Mouse (Mus musculus) heart, embryonic 13.5 days (tissue): ENCODE measurements around the gene Kcna10. TPM values are rescaled to one million over a fixed set of nuclear protein-coding genes. Genes with fewer than 3 reads are reported as not detected.

Experiments
- ATAC-seq: fragments of 200-750 bp; cut with Nextera tagmentation; 2 replicates; pipeline ENCODE4 v1.8.0; 2017; ENCODE audit warnings: moderate TSS enrichment; ENCODE audit not compliant: insufficient number of reproducible peaks, low FRiP score, low TSS enrichment; ENCODE audit errors: extremely low read depth
- H3K27ac ChIP-seq: fragments of 300-500 bp; sonication (generic); replicated peaks from 2 replicates; pipeline ENCODE4 v1.5.1; 2015; ENCODE audit warnings: moderate library complexity, mild to moderate bottlenecking, inconsistent platforms
- H3K27me3 ChIP-seq: fragments of 300-500 bp; sonication (generic); replicated peaks from 2 replicates; pipeline ENCODE4 v1.6.1; 2015; ENCODE audit warnings: mild to moderate bottlenecking, inconsistent platforms
- H3K36me3 ChIP-seq: fragments of 300-500 bp; sonication (generic); 2 replicates; pipeline ENCODE4 v1.6.1; 2015; ENCODE audit warnings: mild to moderate bottlenecking, inconsistent platforms
- H3K4me1 ChIP-seq: fragments of 300-500 bp; sonication (generic); 2 replicates; pipeline ENCODE4 v1.6.1; 2015; ENCODE audit warnings: inconsistent platforms
- H3K4me2 ChIP-seq: fragments of 300-500 bp; sonication (generic); 2 replicates; pipeline ENCODE4 v1.6.1; 2015; ENCODE audit warnings: inconsistent platforms, mild to moderate bottlenecking, moderate library complexity
- H3K4me3 ChIP-seq: fragments of 300-500 bp; sonication (generic); 2 replicates; pipeline ENCODE4 v1.5.1; 2015; ENCODE audit warnings: moderate library complexity, mild to moderate bottlenecking, inconsistent platforms
- H3K9ac ChIP-seq: fragments of 300-500 bp; sonication (generic); 2 replicates; pipeline ENCODE4 v1.6.1; 2015; ENCODE audit warnings: inconsistent platforms, mild to moderate bottlenecking, moderate library complexity
- H3K9me3 ChIP-seq: fragments of 300-500 bp; sonication (generic); 2 replicates; pipeline ENCODE4 v1.6.1; 2016; ENCODE audit warnings: inconsistent platforms
- WGBS: fragments of 180-500 bp; shearing (Covaris S2); methylation state at CpG from one replicate; pipeline ENCODE4 v1.1.7; 2015; ENCODE audit warnings: mixed read lengths; 5-methylcytosine and 5-hydroxymethylcytosine counted together
- polyA plus RNA-seq: library from polyadenylated mRNA; unstranded; fragments of >200 nt; fragmentation: Nextera tagmentation; extraction: Ambion mirVana; gene quantifications from 2 replicates; pipeline ENCODE4 v1.2.1, GENCODE M21; 2015

Gene Kcna10
- polyA plus RNA-seq, 1 experiment from 2014 or later, result not detected

DNA sequence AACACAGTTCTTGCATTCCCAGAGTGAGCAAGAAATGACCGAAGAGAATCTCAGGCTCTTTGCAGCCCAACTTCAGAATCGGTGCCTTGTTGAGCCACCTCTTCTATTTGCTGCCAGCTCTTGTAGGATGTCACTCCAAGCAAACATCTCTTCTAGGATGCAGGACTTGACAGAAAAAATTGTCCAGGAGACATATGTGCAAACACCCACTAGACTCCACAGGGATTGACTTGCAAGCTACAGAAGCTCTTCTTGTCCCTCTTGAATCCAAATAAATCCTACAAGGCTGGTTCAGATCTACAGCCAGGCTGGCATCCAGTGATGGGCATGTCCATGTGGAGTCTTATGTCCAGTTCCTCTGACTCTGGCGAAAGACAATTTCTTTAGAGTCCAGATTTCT, 21.6 kb downstream of the Kcna10 start:
- Histone ChIP-seq H3K9ac (no peak overlapping the region), H3K9me3 (no peaks in the 10 kb centered on the region), H3K36me3 (no peaks in the 10 kb centered on the region), H3K4me3 (no peak overlapping the region), H3K27me3 (0 out of 2 replicates have a peak, but pooled peaks cover 5% of the 10 kb centered on the region), H3K27ac (no peak overlapping the region), H3K4me1 (peaks cover 7% of the 10 kb centered on the region), H3K4me2 (no peak overlapping the region)
- 80% methylated on average over 3 of the region's 3 CpGs for WGBS
- ATAC-seq, result no peak

- H3K9ac ChIP-seq, result no peak overlapping the region
- 0 out of 2 replicates have a peak, but pooled peaks cover 5% of the 10 kb centered on the region for H3K27me3 ChIP-seq
- H3K4me3 ChIP-seq, result no peak overlapping the region
- ATAC-seq, result no peak
- H3K27ac ChIP-seq, result no peak overlapping the region
- H3K4me2 ChIP-seq, result no peak overlapping the region
- H3K9me3 ChIP-seq, result no peaks in the 10 kb centered on the region
- no peaks in the 10 kb centered on the region for H3K36me3 ChIP-seq
- peaks cover 7% of the 10 kb centered on the region for H3K4me1 ChIP-seq
Measured at GRCm38 (mm10) chr3:107205170-107205569, 22.3 kb downstream of the Kcna10 start.

DNA sequence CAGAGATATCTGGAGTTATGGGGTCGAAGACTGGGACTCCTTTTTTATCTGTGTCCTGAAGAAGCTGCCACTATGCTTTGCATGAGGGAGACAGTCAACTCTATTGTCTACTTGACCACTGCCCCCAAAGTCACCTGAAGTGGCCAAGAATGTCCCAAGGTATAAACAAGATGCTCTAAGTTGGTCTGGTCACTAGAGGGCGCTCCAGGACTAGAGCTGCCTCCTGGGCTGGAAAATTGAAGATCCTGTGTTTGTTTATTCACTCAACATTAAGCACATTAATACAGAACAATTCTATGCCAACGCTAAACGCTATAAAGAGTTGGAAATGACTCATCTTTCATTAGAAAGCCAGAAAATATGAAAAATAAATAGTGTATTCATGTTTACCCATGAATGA, 23.1 kb downstream of the Kcna10 start:
- Histone ChIP-seq H3K27me3 (0 out of 2 replicates have a peak, but pooled peaks cover 5% of the 10 kb centered on the region), H3K4me1 (peaks cover 7% of the 10 kb centered on the region), H3K9ac (no peak overlapping the region), H3K27ac (no peak overlapping the region), H3K9me3 (no peaks in the 10 kb centered on the region), H3K36me3 (no peaks in the 10 kb centered on the region), H3K4me3 (no peak overlapping the region), H3K4me2 (no peak overlapping the region)
- WGBS, result 9% methylated on average over 4 of the region's 4 CpGs
- no peak for ATAC-seq

DNA sequence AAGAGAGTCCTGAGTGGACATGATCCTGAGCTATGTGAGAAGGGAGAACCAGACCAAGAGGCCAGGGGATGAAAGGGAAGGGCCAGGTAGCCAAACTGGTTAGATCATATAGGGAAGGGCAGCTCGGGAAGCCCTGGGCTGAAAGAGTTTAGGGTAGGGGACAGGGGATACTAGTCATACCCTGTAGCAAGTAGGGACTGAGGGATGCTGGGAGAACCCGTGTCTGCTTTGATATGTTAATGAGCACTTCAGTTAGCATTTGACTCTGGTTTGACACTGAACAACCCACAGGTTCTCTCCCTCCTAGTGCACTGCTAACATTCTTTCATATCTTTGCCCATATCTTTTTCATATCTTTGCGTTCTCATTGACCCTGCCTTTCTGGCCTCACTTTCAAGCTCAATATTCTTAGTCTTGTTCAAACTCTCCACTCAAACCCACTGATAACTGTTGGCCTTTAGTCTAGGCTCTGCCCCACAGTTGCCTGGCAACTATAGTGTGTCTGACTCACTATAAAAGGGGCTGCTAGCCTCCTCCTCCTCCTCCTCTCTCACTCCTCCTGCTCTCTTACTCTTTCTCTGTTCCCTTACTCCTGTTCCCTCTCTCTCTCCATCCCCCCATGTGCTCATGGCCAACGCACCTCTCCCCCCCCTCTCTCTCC, 23.8 kb downstream of the Kcna10 start:
- no peak overlapping the region for H3K9ac ChIP-seq
- no peak overlapping the region for H3K4me2 ChIP-seq
- no peak overlapping the region for H3K4me3 ChIP-seq
- no peak overlapping the region for H3K27ac ChIP-seq
- 0 out of 2 replicates have a peak, but pooled peaks cover 5% of the 10 kb centered on the region for H3K27me3 ChIP-seq
- no peaks in the 10 kb centered on the region for H3K36me3 ChIP-seq
- peaks cover 7% of the 10 kb centered on the region for H3K4me1 ChIP-seq
- H3K9me3 ChIP-seq, result no peaks in the 10 kb centered on the region
- no peak for ATAC-seq
- WGBS, result 35% methylated on average over 4 of the region's 4 CpGs

DNA sequence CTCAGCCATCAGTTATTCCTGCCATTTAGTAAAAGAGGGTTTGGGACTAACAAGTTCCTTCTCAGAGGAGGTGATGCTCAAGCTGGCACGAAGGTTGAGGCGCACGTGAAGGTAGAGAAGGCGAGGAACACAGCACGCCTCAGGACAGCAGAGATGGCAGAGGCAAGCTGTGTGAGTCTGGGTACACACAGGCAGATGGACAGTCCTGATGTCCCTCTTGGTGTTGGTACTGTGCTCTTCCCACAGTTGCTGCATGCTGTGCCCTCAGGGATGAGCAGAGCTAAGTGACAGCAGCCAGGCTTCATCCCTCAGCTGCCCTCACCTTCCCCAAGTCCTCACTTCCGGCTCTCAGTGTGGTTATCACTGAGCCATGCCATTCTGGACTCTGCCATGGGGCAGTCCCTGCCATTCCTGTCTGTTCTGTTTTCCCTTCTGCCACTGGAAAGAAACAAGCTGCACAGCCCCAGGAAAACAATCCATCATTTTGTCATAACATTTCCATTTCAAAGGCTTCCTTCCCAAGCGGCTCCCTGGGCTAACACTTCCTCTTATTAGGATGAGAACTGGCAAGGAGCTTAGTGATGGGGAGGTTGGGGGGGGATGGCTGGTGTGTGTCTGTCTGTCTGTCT, 24.9 kb downstream of the Kcna10 start:
- Histone ChIP-seq H3K27ac (no peak overlapping the region), H3K4me2 (no peak overlapping the region), H3K4me1 (peaks cover 7% of the 10 kb centered on the region), H3K36me3 (no peaks in the 10 kb centered on the region), H3K4me3 (no peak overlapping the region), H3K9ac (no peak overlapping the region), H3K27me3 (0 out of 2 replicates have a peak, but pooled peaks cover 5% of the 10 kb centered on the region), H3K9me3 (no peaks in the 10 kb centered on the region)
- no peak for ATAC-seq
- 53% methylated on average over 7 of the region's 7 CpGs for WGBS

DNA sequence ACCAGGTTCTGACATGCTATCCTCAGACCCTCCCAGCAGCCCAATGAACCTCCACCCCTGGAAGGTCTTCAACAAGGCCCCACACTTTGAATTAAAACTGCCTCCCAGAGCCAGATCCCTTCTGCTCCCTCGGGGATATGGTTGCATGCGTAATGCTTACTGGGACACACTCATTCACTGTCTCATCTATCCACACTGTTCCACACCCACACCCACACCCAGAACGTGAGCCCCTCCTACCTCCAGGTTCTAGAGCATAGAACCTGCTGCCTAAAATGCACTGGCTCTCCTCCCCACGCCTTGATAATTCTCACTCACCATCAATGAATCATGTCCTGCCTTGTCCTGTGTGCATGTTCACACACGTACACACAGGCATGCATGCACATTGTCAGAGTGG, 31.8 kb downstream of the Kcna10 start:
- Histone ChIP-seq H3K9me3 (no peaks in the 10 kb centered on the region), H3K36me3 (no peaks in the 10 kb centered on the region), H3K27ac (no peak overlapping the region), H3K4me3 (no peak overlapping the region), H3K27me3 (peaks cover 5% of the 10 kb centered on the region; the same call in 1 of the 2 replicates), H3K9ac (no peak overlapping the region), H3K4me2 (no peak overlapping the region), H3K4me1 (no peaks in the 10 kb centered on the region)
- no peak for ATAC-seq
- WGBS, result 68% methylated on average over 5 of the region's 5 CpGs

GRCm38 (mm10) chr3:107216400-107217100, 33.7 kb downstream of the Kcna10 start:
- Histone ChIP-seq H3K4me3 (no peak overlapping the region), H3K4me2 (no peak overlapping the region), H3K27me3 (peaks cover 7% of the 10 kb centered on the region; the same call in 1 of the 2 replicates), H3K4me1 (no peaks in the 10 kb centered on the region), H3K9ac (no peak overlapping the region), H3K27ac (no peak overlapping the region), H3K9me3 (no peaks in the 10 kb centered on the region), H3K36me3 (no peaks in the 10 kb centered on the region)
- 59% methylated on average over 8 of the region's 8 CpGs for WGBS
- ATAC-seq, result no peak

DNA sequence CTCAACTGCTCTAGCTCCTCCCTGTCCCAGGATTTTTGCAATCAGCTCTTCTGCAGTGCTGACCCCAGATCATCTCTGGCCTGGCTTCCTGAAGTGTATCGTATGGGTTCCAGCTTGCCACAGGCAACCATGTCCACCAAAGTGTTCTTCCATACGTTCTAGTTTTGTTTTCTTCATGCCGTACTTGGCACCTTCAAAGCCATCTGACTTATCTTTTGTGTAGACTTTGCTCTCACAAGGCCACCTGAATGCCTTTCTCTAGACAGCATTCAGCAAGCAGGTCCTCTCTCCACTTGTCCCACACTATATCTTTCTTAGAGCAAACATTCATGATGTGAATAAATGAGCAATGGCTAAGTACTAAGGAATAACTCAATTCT, 34.2 kb downstream of the Kcna10 start:
- Histone ChIP-seq H3K9me3 (no peaks in the 10 kb centered on the region), H3K4me3 (no peak overlapping the region), H3K36me3 (no peaks in the 10 kb centered on the region), H3K27me3 (peaks cover 7% of the 10 kb centered on the region; the same call in 1 of the 2 replicates), H3K9ac (no peak overlapping the region), H3K4me1 (no peaks in the 10 kb centered on the region), H3K4me2 (no peak overlapping the region), H3K27ac (no peak overlapping the region)
- WGBS, result 76% methylated on average over 3 of the region's 3 CpGs
- ATAC-seq, result no peak

- Histone ChIP-seq H3K9ac (no peak overlapping the region), H3K9me3 (no peaks in the 10 kb centered on the region), H3K4me2 (no peak overlapping the region), H3K4me1 (peaks cover 3% of the 10 kb centered on the region; the same call in 1 of the 2 replicates), H3K27ac (no peak overlapping the region), H3K4me3 (no peak overlapping the region), H3K36me3 (no peaks in the 10 kb centered on the region), H3K27me3 (peaks cover 7% of the 10 kb centered on the region; the same call in 1 of the 2 replicates)
- no peak for ATAC-seq
- 81% methylated on average over 7 of the region's 7 CpGs for WGBS
Measured at GRCm38 (mm10) chr3:107218572-107218971, 35.7 kb downstream of the Kcna10 start.

GRCm38 (mm10) chr3:107221608-107222007, 38.8 kb downstream of the Kcna10 start, which contains the start of gene Cym:
Cym (minus strand) TSS chr3:107221732.
- no peak within 1 kb of the TSS for H3K9ac ChIP-seq
- ATAC-seq, result no peak
- 66% methylated on average over 10 of the region's 10 CpGs for WGBS
- H3K27me3 ChIP-seq, result peaks cover 7% of the 10 kb centered on the region; the same call in 1 of the 2 replicates
- no peak within 1 kb of the TSS for H3K27ac ChIP-seq
- H3K4me2 ChIP-seq, result no peak within 1 kb of the TSS
- no peak within 1 kb of the TSS for H3K4me3 ChIP-seq
- H3K36me3 ChIP-seq, result no peaks in the 10 kb centered on the region
- H3K9me3 ChIP-seq, result peaks cover 7% of the 10 kb centered on the region; the same call in 1 of the 2 replicates
- H3K4me1 ChIP-seq, result peaks cover 3% of the 10 kb centered on the region; the same call in 1 of the 2 replicates

DNA sequence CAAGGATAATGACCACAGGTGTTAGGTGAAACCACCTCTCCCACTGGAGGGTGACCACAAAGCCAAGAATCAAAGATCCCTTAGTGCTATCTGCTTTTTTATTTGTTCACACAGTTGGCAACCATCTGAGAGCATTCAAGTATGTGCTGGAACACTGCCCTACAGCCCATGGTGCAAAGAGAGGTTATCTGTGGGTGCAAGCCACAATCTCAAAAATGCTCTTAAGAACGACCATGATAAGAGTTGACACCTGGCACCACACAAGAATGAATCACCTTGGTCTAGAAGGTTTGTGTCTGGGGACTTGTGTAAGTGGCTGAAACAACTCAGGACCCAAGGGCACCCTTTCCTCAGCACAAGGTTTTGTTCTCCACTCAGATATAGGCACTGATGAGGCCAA, 40.4 kb downstream of the Kcna10 start:
- H3K27ac ChIP-seq, result no peak overlapping the region
- H3K36me3 ChIP-seq, result no peaks in the 10 kb centered on the region
- H3K4me1 ChIP-seq, result peaks cover 3% of the 10 kb centered on the region; the same call in 1 of the 2 replicates
- whole genome bisulfite sequencing, result 32% methylated on average over 1 of the region's 1 CpGs
- peaks cover 7% of the 10 kb centered on the region; the same call in 1 of the 2 replicates for H3K9me3 ChIP-seq
- no peak overlapping the region for H3K9ac ChIP-seq
- H3K4me2 ChIP-seq, result no peak overlapping the region
- H3K4me3 ChIP-seq, result no peak overlapping the region
- ATAC-seq, result no peak
- H3K27me3 ChIP-seq, result peaks cover 7% of the 10 kb centered on the region; the same call in 1 of the 2 replicates
